Mouse (Mus musculus) ovary, adult 18-20 months (tissue): Measurements from ENCODE around the gene Uri1.

ENCODE experiments used
- DNase-seq: peaks from one replicate; pipeline ENCODE4 v3.0.0; 2022; ENCODE audit warnings: low spot score, mixed read lengths

The Uri1 gene

GRCm38 (mm10) chr7:38023451-38023850 is at the start of gene Uri1:
Uri1 (minus strand) TSS chr7:38023551.
- DNase-seq: no peak

DNA sequence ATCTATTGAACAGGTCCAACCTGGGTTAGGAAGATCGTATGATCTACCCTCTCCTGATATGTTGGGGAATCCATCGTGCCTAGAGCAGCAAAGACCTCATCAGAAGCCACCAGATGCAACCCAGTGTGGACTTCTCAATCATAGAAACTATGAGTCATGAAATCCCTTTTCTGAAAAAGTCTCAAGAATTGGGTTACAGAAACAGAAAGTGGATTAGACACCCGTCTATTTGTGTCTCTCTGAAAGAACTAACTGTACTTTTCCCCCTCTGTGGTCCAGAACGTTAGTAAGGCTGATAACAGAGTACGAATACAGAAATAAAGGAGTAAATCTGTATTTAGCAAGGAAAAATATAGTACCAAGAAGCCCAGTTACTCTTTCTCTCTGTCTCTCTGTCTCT is 47.7 kb upstream of the Uri1 start:
- no peak for DNase-seq

DNA sequence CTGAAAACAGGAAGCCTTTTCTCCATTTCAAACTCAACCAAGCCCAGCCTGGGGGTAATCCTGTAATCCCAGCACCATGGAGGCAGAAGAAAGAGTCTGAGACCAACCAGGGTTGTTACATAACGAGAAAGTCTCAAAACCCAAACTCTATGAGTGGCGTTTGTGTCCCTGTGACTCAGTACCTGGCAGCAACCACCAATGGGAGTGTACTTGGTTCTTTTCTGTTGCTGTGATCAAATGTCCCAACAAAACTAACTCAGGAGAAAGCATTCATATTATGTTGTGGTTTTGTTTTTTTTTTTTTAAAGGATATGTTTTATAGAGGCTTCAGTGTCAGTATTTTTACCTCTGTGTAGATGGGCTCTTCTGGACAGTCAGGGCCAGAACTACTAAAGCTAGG is 47.3 kb upstream of the Uri1 start:
- DNase-seq: no peak

DNA sequence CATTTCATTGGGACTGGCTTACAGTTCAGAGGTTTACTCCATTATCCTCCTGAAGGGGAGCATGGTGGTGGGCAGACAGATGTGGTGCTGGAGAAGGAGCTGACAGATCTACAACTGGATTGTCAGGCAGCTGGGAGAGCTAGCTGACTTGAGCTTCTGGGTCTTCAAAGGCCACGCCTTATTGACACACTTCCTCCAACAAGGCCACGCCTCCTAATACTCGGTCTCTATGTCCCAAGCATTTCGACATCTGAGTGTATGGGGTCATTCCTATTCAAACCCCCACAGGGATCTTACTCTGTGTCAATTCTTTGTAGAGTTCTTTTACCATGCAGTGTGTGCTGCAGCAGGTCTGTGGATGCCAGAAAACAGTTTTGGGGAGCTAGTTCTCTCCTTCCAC is 41.1 kb upstream of the Uri1 start:
- no peak for DNase-seq

GRCm38 (mm10) chr7:38061060-38061970 is 38.0 kb upstream of the Uri1 start:
- DNase-seq: peak; percentile 80

DNA sequence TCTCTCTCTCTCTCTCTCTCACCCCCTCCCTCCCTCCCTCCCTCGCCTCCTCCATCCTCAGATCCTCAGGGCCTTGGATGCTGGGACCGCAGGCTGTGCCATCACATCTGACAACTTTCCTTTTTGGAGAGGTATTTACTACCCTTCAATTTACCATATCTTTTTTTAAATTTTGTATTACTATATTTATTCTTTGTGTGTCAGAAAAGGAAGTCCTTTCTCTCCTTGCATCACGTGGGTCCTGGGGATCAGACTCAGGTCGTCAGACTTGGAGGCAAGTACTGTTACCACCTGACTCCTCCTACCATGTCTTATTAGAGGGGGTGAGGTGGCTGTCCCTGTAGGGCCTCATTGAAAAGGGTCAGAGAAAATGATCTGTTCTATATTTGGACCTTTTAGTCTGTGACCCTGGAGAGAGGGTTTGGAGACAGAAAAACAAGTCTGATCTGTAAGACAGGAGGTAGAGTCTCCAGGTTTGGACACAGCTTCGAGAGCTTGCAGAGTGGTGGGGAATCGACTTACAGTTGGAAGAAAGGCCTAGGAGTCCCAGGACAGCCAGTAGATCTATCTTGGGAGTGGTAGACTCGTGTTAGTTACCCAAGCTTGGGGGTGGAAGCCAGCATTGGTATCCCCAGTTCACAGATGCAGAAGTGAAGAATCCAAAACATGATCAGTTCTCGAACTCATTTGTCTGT is 36.4 kb upstream of the Uri1 start:
- no peak for DNase-seq

DNA sequence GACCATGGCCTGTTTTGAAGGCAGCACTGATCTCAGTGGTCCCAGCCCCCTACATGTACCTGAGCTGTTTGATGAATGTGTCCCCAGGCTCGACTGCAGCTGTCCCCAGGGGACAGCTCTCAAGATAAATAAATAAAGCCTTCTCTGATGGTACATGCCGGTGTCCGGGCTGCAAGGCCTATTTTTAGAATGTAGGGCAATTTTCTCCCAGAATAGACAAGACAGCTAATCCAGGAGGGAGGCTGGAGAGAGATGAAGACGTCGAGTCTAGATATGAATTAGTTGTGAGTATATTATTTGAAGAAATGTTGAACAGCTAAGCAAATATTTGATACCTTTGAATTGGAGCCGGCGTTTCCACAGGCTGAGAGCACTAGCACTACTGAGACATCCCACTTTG is 35.7 kb upstream of the Uri1 start:
- no peak for DNase-seq

- DNase-seq: no peak
These were observed 32.6 kb upstream of the Uri1 start for GRCm38 (mm10) chr7:38055996-38056395.

DNA sequence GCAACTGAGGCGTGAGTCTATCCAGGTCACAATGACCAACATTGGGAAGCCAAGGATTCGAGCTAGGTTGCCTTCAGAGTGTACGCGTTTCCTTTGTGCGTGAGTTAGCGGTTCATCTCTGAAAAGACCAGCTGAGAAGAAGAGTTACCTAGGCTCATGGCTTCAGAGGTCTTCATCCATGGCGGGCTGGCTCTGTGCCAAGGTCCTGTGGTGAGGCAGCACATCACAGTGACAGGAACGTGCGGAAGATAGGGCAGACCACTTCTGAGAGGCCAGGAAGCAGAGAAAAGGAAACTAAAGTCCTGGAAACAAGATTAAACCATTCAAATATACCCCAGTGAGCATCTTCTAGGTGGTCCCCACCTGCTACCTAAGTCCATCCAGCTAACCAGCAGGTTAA is 30.9 kb upstream of the Uri1 start:
- no peak for DNase-seq

DNA sequence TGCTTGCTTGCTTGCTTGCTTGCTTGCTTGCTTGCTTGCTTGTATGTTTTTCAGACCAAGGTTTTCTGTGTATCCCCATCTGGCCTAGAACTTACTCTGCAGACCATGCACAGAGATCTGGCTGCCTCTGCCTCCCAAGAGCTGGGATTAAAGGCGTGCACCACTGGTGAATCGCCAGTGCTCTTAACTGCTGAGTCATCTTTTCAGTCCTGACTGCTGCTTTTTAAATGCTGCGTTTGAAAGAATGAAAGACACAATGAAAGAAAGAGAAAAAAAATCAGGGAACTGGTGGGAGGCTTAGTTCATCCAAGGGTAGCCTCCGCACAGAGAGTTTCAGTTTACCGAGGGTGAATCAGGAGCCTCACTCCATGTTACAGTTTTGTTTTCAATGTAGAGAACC is 23.9 kb upstream of the Uri1 start:
- DNase-seq: no peak

DNA sequence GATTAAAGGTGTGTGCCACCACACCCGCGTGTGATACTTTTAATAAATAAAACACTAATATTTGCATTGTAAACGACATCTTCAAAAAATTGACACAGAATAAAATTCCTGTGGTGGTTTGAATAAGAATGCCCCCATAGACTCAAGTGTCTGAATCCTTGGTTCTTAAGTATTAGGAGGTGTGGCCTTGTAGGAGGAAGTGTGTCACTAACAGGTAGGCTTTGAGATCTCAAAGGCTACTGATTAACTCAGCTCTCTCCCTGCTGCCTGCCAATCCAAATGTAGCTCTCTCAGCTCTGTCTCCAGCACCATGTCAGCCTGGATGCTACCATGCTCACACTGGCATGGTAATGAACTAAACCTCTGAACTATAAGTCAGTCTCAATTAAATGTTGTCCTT is 17.9 kb upstream of the Uri1 start:
- DNase-seq: no peak

DNA sequence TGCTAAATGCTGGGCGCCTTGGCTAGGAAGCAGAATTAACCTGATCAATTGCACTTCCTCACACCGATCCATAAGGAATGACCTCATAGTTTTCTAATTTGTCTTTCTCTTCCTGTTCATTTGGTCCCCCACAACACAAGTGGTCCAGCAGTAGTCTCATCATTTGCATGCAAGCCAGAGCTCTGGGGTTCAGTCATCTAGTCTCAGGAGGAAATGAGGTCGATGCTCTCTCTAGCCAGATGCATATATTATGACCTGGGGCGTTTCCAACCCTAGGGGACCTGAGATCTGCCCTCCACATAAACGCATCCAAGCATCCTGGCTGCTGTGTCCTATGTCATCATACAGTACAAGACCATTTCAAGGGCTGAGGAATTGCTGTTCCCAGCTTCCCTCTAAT is 14.2 kb upstream of the Uri1 start:
- no peak for DNase-seq

DNA sequence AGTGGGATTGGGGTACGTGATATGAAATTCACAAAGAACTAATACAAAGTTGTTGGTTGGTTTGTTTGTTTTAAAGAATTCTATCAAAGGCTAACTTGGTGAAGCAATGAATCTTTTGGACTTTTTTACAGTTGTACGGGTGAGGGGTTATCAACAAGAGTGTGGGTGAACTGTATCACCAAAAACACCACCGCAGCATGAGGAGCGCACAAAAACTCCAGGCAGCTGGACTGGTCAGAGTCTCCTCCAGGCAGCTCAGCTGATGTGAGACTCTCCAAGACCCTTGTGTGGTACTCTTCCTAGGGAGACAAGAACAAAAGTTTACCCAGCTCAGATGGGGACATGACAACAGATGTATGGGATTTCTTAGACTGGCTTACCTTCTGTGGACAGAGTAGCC is 7.8 kb upstream of the Uri1 start:
- no peak for DNase-seq

GRCm38 (mm10) chr7:38030606-38031005 is 7.3 kb upstream of the Uri1 start:
- no peak for DNase-seq

DNA sequence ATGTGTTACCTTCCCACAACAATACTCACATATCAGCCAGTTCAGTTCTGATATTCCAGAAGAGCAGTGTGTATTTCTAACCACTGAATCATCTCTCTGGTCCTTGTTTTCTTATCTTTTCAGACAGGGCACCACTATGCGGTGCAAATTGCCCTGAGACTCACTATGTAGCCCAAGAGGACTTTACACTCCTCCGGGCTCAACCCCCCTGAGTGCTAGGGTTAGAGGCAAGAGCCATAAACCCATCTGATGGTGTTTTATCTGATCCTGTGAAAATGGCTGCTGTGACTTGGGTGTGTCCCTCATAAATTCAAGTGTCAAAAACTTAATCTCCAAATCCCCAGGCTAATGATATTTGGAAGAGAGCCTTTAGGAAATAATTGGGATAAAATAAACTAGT is 6.6 kb upstream of the Uri1 start:
- no peak for DNase-seq

GRCm38 (mm10) chr7:38029083-38029482 is 5.7 kb upstream of the Uri1 start:
- no peak for DNase-seq

DNA sequence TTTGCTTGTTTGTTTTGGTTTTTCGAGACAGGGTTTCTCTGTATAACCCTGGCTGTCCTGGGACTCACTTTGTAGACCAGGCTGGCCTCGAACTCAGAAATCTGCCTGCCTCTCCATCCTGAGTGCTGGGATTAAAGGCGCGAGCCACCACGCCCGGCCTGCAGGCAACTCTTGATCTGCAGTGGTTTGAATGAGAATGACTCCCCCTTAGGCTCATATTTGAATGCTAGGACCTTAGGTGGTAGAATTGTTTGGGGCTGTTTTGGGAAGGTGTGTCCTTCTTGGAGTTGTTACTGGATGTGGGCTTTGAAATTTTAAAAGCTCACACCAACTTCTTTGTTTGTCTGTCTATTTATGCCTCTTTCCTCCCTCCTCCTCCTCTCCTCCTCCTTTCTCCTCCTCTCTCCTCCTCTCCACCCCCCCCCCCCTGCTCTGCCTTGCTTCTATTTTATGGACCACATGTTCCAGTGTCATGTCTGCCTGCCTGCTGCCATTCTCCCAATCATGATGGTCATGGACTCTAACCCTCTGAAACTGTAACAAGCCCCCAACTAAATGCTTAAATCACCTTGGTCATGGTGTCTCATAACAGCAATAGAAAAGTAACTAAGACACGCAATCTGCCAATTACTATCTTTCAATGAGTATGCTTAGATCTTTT is 4.7 kb upstream of the Uri1 start:
- no peak for DNase-seq

DNA sequence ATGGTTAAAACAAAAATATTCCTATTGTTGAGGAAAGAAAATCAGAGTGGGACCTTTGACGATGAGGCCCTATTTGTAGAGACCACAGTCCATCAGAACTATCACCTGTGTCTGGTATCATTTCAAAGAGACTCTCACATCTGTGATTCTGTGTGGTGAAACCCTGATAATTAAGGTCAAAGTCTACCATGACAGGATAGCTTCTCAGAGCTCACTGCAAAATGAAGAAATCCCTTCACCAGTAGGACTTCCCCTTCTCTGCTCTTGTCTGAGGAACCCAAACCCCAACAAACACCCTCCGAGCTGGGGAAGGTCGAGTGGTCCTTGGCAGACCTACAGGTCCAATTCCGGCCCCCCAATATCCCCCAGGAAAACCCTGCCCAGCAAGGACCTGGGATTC is 1.5 kb upstream of the Uri1 start:
- DNase-seq: no peak

DNA sequence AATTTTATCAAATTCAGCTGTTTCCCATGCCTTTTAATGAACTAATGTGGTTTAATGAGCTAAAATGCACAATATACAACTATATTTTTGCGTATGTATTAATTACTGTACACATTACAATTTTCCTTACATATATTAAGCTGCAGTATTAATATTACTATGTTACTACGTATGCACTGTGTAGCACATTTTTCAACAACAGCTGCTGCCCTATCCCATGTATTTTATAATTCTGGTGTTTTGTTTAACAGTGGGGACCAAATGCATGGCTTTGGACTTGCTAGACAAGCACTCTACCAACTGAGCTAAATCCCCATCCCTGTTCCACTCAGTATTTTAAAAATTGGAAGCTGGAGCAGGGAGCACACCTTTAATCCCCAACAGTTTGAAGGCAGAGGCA is 3.6 kb downstream of the Uri1 start:
- DNase-seq: no peak

DNA sequence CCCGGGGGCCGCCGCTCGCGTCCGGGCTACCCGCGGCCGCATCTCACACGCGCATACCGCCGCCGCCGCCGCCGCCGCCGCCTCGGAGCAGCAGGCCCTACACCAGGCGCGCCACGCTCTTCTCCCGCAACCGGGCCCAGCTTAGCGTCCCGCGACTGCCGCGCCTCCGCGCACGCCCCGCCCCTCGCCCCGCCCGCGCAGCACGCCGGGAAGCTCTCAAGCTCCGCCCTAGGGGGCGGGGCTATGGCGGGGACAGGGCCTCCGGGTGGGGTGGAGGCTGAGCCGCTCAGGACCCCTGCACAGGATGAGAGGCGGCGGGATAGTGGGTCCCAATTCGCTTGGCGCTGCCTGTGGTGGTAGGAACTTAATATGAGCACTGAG is 4.0 kb downstream of the Uri1 start:
- peak; percentile 83 for DNase-seq

DNA sequence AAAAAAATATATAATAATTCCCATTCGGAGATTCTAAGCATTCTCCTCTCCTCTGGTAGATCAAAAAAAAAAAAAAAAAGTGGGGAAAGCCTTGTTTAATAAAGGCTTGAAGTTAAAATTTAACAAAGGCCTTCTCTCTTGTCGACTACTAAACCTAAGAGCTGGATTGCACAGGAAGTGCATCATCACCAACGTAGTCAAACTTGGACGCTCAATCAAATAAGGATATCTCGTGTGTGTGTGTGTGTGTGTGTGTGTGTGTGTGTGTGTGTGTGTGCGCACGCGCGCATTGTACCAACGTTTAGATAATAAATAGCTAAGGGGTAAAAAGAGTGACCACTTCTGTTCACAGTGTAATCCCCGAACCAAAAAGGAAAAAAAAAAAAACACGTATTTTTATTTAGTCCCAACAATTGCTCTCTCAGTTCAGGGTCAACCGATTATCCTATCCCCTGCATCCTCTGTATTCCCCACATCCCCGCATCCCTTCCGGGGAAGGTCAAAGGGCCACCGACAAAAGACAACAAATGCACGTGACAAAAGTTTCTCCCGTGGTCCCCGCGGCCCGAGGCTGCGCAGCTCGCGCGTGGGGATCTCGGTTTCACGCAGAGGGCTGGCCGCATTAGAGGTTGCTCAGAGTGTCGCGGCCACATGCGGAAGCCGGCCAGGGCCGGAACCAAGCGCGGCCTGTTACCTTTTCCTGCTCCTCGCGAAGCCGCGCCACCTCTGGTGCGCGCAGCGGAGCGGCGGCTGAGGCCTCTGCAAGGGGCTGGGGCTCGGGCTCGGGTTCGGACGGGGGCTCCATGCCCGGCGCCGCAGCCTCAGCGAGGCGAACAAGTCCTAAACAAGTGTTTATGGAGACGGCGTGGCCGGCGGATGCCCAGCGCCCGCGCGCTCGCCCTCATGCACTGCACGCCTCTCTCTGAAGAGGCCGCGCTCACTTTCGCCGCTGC is 4.7 kb downstream of the Uri1 start:
- peak; percentile 31 for DNase-seq

- DNase-seq: no peak
These were observed 8.0 kb downstream of the Uri1 start for GRCm38 (mm10) chr7:38015356-38015755.
